In genomic region chr10:80917779-80918434, GRCm38 (mm10) we compare ENCODE assay signal across 8 mouse cellular contexts. TPM values are rescaled to one million over a fixed set of nuclear protein-coding genes. Genes with fewer than 3 reads are reported as not detected.
DNase-seq lines count a peak whose midpoint lies in the region; ATAC-seq and TF ChIP-seq lines count a peak whose summit lies in the region.

Gene Lmnb2 (minus strand): TSS chr10:80918245.

- no peaks in the 10 kb centered on the region for H3K9me3 ChIP-seq in CH12.LX (replicated peaks; ENCODE audit: low read length)
- H3K9me3 ChIP-seq in heart, postnatal 0 days (replicated peaks; ENCODE audit: control insufficient read depth, low read length) = no peaks in the 10 kb centered on the region
- no peaks in the 10 kb centered on the region for H3K9me3 ChIP-seq in liver, embryonic 16.5 days (replicated peaks; ENCODE audit: control insufficient read depth, low read length)
- no peaks in the 10 kb centered on the region for H3K9me3 ChIP-seq in neural tube, embryonic 13.5 days

- H3K27me3 ChIP-seq in CH12.LX (replicated peaks) = peaks cover 29% of the 10 kb centered on the region
- no peaks in the 10 kb centered on the region for H3K27me3 ChIP-seq in heart, postnatal 0 days (ENCODE audit: control insufficient read depth, insufficient read depth, low read length)
- peaks cover 8% of the 10 kb centered on the region for H3K27me3 ChIP-seq in liver, embryonic 16.5 days (ENCODE audit: control insufficient read depth, insufficient read depth, low read depth, low read length)
- no peaks in the 10 kb centered on the region for H3K27me3 ChIP-seq in neural tube, embryonic 13.5 days

- H3K9ac ChIP-seq in CH12.LX (ENCODE audit: insufficient read depth, low read depth) = peak within 1 kb of the TSS; percentile 52
- peak within 1 kb of the TSS; percentile 71 for H3K9ac ChIP-seq in heart, postnatal 0 days (replicated peaks; ENCODE audit: low read depth, low read length)
- H3K9ac ChIP-seq in liver, embryonic 16.5 days (ENCODE audit: low read depth, low read length) = peak within 1 kb of the TSS; percentile 70
- peak within 1 kb of the TSS; percentile 91 for H3K9ac ChIP-seq in neural tube, embryonic 13.5 days

- no peak for TF ChIP-seq CTCF in CH12.LX (conservative IDR thresholded peaks at IDR 0.05 in 1 of 2, IDR thresholded peaks at IDR 0.05 in 1 of 2; ENCODE audit: low read depth in 2 of 2, low read length in 2 of 2)
- no peak for TF ChIP-seq CTCF in heart, postnatal 0 days (IDR thresholded peaks at IDR 0.05; ENCODE audit: low read depth)

- no peak for TF ChIP-seq RAD21 in CH12.LX (IDR thresholded peaks at IDR 0.05; ENCODE audit: low read depth, low read length)

- dilution Hi-C loops in CH12.LX (cut with MboI; ENCODE audit: extremely low pct_ligation_motif_present, extremely low pct_unique_long_range_greater_than_20kb, low sequenced_read_pairs) = no loop called here

- no peak for TF ChIP-seq EP300 in CH12.LX (IDR thresholded peaks at IDR 0.05; ENCODE audit: low read length)
- no peak for TF ChIP-seq EP300 in heart, postnatal 0 days (IDR thresholded peaks at IDR 0.05; ENCODE audit: low read depth)

- DNase-seq in CH12.LX (ENCODE audit: extremely low read depth) = peak; percentile 55
- DNase-seq in brain, adult 2 months (ENCODE audit: low read depth, low spot score) = peak; percentile 97
- peak; percentile 34 for DNase-seq in fibroblast of lung, adult 2 months (ENCODE audit: low read depth)
- DNase-seq in heart, postnatal 0 days (ENCODE audit: low spot score) = peak; percentile 67
- DNase-seq in kidney, postnatal 4 days = peak; percentile 81 to 85
- DNase-seq in testis, postnatal 10 days (ENCODE audit: low spot score) = peak; percentile 80

- TF ChIP-seq POLR2A in CH12.LX (IDR thresholded peaks at IDR 0.05; ENCODE audit: low read depth, low read length) = peak; percentile 76

- H3K36me3 ChIP-seq in CH12.LX (replicated peaks in 1 of 2; ENCODE audit: control insufficient read depth in 1 of 2, insufficient read depth in 1 of 2, low read length in 1 of 2) = peaks cover 0 to 31% of the 10 kb centered on the region in 2 experiments
- H3K36me3 ChIP-seq in heart, postnatal 0 days (replicated peaks; ENCODE audit: control insufficient read depth, insufficient read depth, low read length) = no peaks in the 10 kb centered on the region
- no peaks in the 10 kb centered on the region for H3K36me3 ChIP-seq in liver, embryonic 16.5 days (ENCODE audit: control insufficient read depth, insufficient read depth)
- H3K36me3 ChIP-seq in neural tube, embryonic 13.5 days = peaks cover 23% of the 10 kb centered on the region

- WGBS in heart, postnatal 0 days = under 1% methylated on average over 61 of the region's 61 CpGs
- under 1% methylated on average over 50 of the region's 61 CpGs for WGBS in liver, embryonic 16.5 days (ENCODE audit: insufficient replicate concordance)
- under 1% methylated on average over 58 of the region's 61 CpGs for WGBS in neural tube, embryonic 13.5 days

- H3K27ac ChIP-seq in CH12.LX (ENCODE audit: insufficient read depth, low read depth) = no peak within 1 kb of the TSS
- H3K27ac ChIP-seq in heart, postnatal 0 days (ENCODE audit: low read depth) = peak within 1 kb of the TSS; percentile 54; the same call in 1 of the 2 replicates
- peak within 1 kb of the TSS; percentile 40 for H3K27ac ChIP-seq in liver, embryonic 16.5 days (ENCODE audit: low read length)
- H3K27ac ChIP-seq in neural tube, embryonic 13.5 days (replicated peaks) = peak within 1 kb of the TSS; percentile 79

- H3K79me2 ChIP-seq in CH12.LX (replicated peaks; ENCODE audit: control insufficient read depth, extremely low read depth, insufficient read depth, poor library complexity, severe bottlenecking) = no peaks in the 10 kb centered on the region

- H3K4me2 ChIP-seq in CH12.LX (ENCODE audit: insufficient read depth, low read depth, poor library complexity, severe bottlenecking) = peak within 1 kb of the TSS; percentile 80
- H3K4me2 ChIP-seq in heart, postnatal 0 days (ENCODE audit: low read depth, low read length) = peak within 1 kb of the TSS; percentile 89
- H3K4me2 ChIP-seq in liver, embryonic 16.5 days (ENCODE audit: low read depth, low read length) = peak within 1 kb of the TSS; percentile 78
- H3K4me2 ChIP-seq in neural tube, embryonic 13.5 days = peak within 1 kb of the TSS; percentile 99

- peaks cover 5 to 16% of the 10 kb centered on the region in 2 experiments; a peak in 2 of 4 replicates for H3K4me1 ChIP-seq in CH12.LX (ENCODE audit: control insufficient read depth in 1 of 2, insufficient read depth in 2 of 2)
- H3K4me1 ChIP-seq in heart, postnatal 0 days (ENCODE audit: control insufficient read depth, insufficient read depth) = peaks cover 20% of the 10 kb centered on the region
- peaks cover 38% of the 10 kb centered on the region for H3K4me1 ChIP-seq in liver, embryonic 16.5 days (ENCODE audit: control insufficient read depth, low read depth, low read length)
- peaks cover 41% of the 10 kb centered on the region for H3K4me1 ChIP-seq in neural tube, embryonic 13.5 days (replicated peaks)

- peak; percentile 43; the same call in 1 of the 2 replicates for ATAC-seq in heart, postnatal 0 days (ENCODE audit: insufficient read depth, low read depth)
- ATAC-seq in liver, embryonic 16.5 days (ENCODE audit: low read depth) = peak; percentile 37; the same call in 1 of the 2 replicates
- ATAC-seq in neural tube, embryonic 13.5 days (ENCODE audit: low read depth) = peak; percentile 75

- in situ Hi-C loops in CH12.LX (cut with MboI; ENCODE audit: low pct_ligation_motif_present, low pct_unique_long_range_greater_than_20kb, low sequenced_read_pairs) = no loop called here

- H3K4me3 ChIP-seq in CH12.LX (replicated peaks in 1 of 3; ENCODE audit: low read depth in 2 of 3, low read length in 2 of 3, poor library complexity in 1 of 3) = peak within 1 kb of the TSS; percentile 81 to 95 (median 94)
- peak within 1 kb of the TSS; percentile 85 for H3K4me3 ChIP-seq in heart, postnatal 0 days (ENCODE audit: low read depth, low read length)
- peak within 1 kb of the TSS; percentile 69 for H3K4me3 ChIP-seq in liver, embryonic 16.5 days (ENCODE audit: low read depth, low read length)
- H3K4me3 ChIP-seq in neural tube, embryonic 13.5 days = peak within 1 kb of the TSS; percentile 95

TF ChIP-seq in CH12.LX, 34 proteins besides CTCF, POLR2A, EP300 and RAD21:
- TF ChIP-seq MYC (IDR thresholded peaks at IDR 0.05; ENCODE audit: low read depth, low read length) (0 out of 2 replicates have a peak, but pooled peaks have one; percentile 13), MXI1 (IDR thresholded peaks at IDR 0.05; ENCODE audit: low read depth, low read length) (peak; percentile 79), NELFE (IDR thresholded peaks at IDR 0.05; ENCODE audit: low read depth, low read length) (peak; percentile 59; the same call in 1 of the 2 replicates), E2F4 (IDR thresholded peaks at IDR 0.05; ENCODE audit: insufficient replicate concordance, low read depth, low read length) (no peak), TBP (conservative IDR thresholded peaks at IDR 0.05; ENCODE audit: low read depth, low read length) (peak; percentile 60; the same call in 1 of the 2 replicates), HCFC1 (IDR thresholded peaks at IDR 0.05; ENCODE audit: low read depth, low read length) (peak; percentile 94), ZKSCAN1 (IDR thresholded peaks at IDR 0.05; ENCODE audit: borderline replicate concordance, low read depth, low read length) (no peak), MEF2A (IDR thresholded peaks at IDR 0.05; ENCODE audit: borderline replicate concordance, low read depth, low read length) (peak; percentile 28; the same call in 1 of the 2 replicates), TCF12 (IDR thresholded peaks at IDR 0.05; ENCODE audit: low read depth, low read length) (peak; percentile 70), ELF1 (IDR thresholded peaks at IDR 0.05; ENCODE audit: low read depth, low read length) (peak; percentile 47; the same call in 1 of the 2 replicates), KAT2A (IDR thresholded peaks at IDR 0.05; ENCODE audit: insufficient replicate concordance, low read length) (peak; percentile 81; the same call in 1 of the 2 replicates), CHD2 (IDR thresholded peaks at IDR 0.05; ENCODE audit: low read length) (0 out of 2 replicates have a peak, but pooled peaks have one; percentile 17), USF1 (IDR thresholded peaks at IDR 0.05; ENCODE audit: low read depth, low read length) (no peak), ZMIZ1 (IDR thresholded peaks at IDR 0.05; ENCODE audit: low read depth, low read length) (peak; percentile 76), NRF1 (IDR thresholded peaks at IDR 0.05; ENCODE audit: low read depth, low read length) (peak; percentile 57)
TF ChIP-seq in CH12.LX: peak in this region for 12.

RNA-seq across cellular contexts. Expression of gene Lmnb2, which starts in this region (rescaled TPM):
- total RNA-seq in CH12.LX (2012; rRNA removed) = 23.6 and 25.8 TPM in 2 replicates
- total RNA-seq in CH12.LX (2014; rRNA removed) = 22.2 and 23.7 TPM in 2 replicates
- 20.7 and 23.6 TPM in 2 replicates for polyA plus RNA-seq in CH12.LX (2012; ENCODE audit: insufficient read length, low read depth)
- 13.9 and 18.9 TPM in 2 replicates for total RNA-seq in heart, postnatal 0 days (2014; rRNA removed; ENCODE audit: low replicate concordance)
- 9.1 and 9.7 TPM in 2 replicates for polyA plus RNA-seq in heart, postnatal 0 days (2015; fragmentation: Nextera tagmentation; extraction: Ambion mirVana)
- 10.3 TPM in 2 replicates for polyA plus RNA-seq in liver, embryonic 16.5 days (2015; fragmentation: Nextera tagmentation; extraction: Ambion mirVana)
- polyA plus RNA-seq in neural tube, embryonic 13.5 days (2015; fragmentation: Nextera tagmentation; extraction: Ambion mirVana) = 38.3 and 41.6 TPM in 2 replicates

Comparison
In these comparisons a context has a peak if more than half of its experiments do, and no peak if none do; other contexts are left out.
1. DNase-seq: peak in every context shown above with its lines; median percentile 97 in brain, adult 2 months; 83 in kidney, postnatal 4 days; 80 in testis, postnatal 10 days; 67 in heart, postnatal 0 days; 55 in CH12.LX; 34 in fibroblast of lung, adult 2 months.